ENCODE assay signal across 9 mouse cellular contexts in the genomic region with DNA sequence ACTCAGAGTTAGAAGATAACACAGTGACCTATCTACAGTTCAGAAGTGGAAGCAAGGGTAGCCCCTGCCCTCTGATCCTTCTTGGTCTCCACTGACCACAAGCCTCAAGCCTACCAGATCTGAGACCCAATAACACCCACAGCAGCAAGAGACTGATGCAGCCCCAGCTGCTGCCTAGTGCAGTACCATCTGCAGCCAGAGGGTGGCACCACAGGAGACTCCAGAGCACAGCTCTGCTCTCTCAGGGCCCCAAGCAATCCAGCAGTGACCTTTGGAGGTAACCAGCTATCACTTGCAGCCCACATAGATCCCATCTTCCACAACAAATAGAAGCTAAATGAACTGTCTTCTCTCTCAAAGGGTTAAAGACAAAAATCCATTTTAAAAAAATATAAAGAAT. TPM values are rescaled to one million over a fixed set of nuclear protein-coding genes. Genes with fewer than 3 reads are reported as not detected.
DNase-seq lines count a peak whose midpoint lies in the region; ATAC-seq and TF ChIP-seq lines count a peak whose summit lies in the region.
"Had no signal": no experiment of that assay in that cellular context is flagged by ENCODE, and none has a peak within 500 bp of the region (broad histone marks: within the 10 kb centered on the region; RNA-seq: fewer than 3 reads in every experiment).

No protein-coding gene starts in this region.

- peak; percentile 60 for DNase-seq in 416B (ENCODE audit: low read depth)
- peak; percentile 84 to 87 for DNase-seq in adrenal gland, adult 18-20 months (ENCODE audit: low spot score in 2 of 2)
- DNase-seq in embryo, embryonic 10.5 days (ENCODE audit: low spot score) = peak; percentile 75
- DNase-seq in gastrocnemius, postnatal 4 days (ENCODE audit: low spot score in 2 of 2) = peak; percentile 67 to 78
- DNase-seq in kidney, postnatal 10 days = peak; percentile 87
- peak; percentile 82 for DNase-seq in liver, postnatal 0 days
- peak; percentile 76 for DNase-seq in testis, postnatal 14 days (ENCODE audit: low spot score)

- H3K27me3 ChIP-seq in liver, postnatal 0 days (ENCODE audit: insufficient read depth, low read length) = no peaks in the 10 kb centered on the region

- TF ChIP-seq CTCF in liver, postnatal 0 days (IDR thresholded peaks at IDR 0.05; ENCODE audit: low read depth) = peak; percentile 91

- H3K9ac ChIP-seq in liver, postnatal 0 days (replicated peaks) = no peak overlapping the region
- H3K9ac ChIP-seq: embryonic facial prominence, embryonic 13.5 days had no signal

- TF ChIP-seq EP300 in liver, postnatal 0 days (IDR thresholded peaks at IDR 0.05; ENCODE audit: low read depth) = no peak

- H3K36me3 ChIP-seq in liver, postnatal 0 days (replicated peaks; ENCODE audit: insufficient read depth, low read length) = no peaks in the 10 kb centered on the region
- H3K36me3 ChIP-seq: embryonic facial prominence, embryonic 13.5 days had no signal

- H3K4me3 ChIP-seq in liver, postnatal 0 days (ENCODE audit: low read depth, low read length) = no peak overlapping the region
- H3K4me3 ChIP-seq: embryonic facial prominence, embryonic 13.5 days had no signal

- no peak overlapping the region for H3K4me2 ChIP-seq in liver, postnatal 0 days (ENCODE audit: low read depth, low read length)
- H3K4me2 ChIP-seq: embryonic facial prominence, embryonic 13.5 days had no signal

- H3K4me1 ChIP-seq in liver, postnatal 0 days (ENCODE audit: insufficient read depth) = no peaks in the 10 kb centered on the region; the same call in 1 of the 2 replicates
- H3K4me1 ChIP-seq: embryonic facial prominence, embryonic 13.5 days had no signal

- ATAC-seq in liver, postnatal 0 days = peak; percentile 62; the same call in 1 of the 2 replicates
- peak; percentile 57 for ATAC-seq in neutrophil, adult 5-6 weeks (ENCODE audit: extremely low read depth, insufficient number of reproducible peaks, low FRiP score, poor library complexity, severe bottlenecking)

- H3K9me3 ChIP-seq in liver, postnatal 0 days (ENCODE audit: low read length) = no peaks in the 10 kb centered on the region
- H3K9me3 ChIP-seq: embryonic facial prominence, embryonic 13.5 days had no signal

- H3K27ac ChIP-seq in liver, postnatal 0 days (ENCODE audit: low read depth) = no peak overlapping the region
- H3K27ac ChIP-seq: embryonic facial prominence, embryonic 13.5 days had no signal

RNA-seq across cellular contexts. Expression of gene Aqp12, which starts 8.3 kb away (rescaled TPM):
- under 1 TPM in 1 of 2 experiments, not detected in 1; 0.36 TPM for total RNA-seq in adrenal gland, adult 18-20 months (2021)
- total RNA-seq in gastrocnemius, postnatal 4 days (2021) = not detected
- not detected in 2 replicates for polyA plus RNA-seq in liver, postnatal 0 days (2015; fragmentation: Nextera tagmentation; extraction: Ambion mirVana)
- total RNA-seq in neutrophil, adult 5-6 weeks (2017) = not detected in 2 replicates
- polyA plus RNA-seq: embryonic facial prominence, embryonic 13.5 days had no signal
